Mouse (Mus musculus): Measurements from ENCODE around the gene Tap1. TPM values are rescaled to one million over a fixed set of nuclear protein-coding genes. Genes with fewer than 3 reads are reported as not detected.
A peak's percentile ranks its signal among the peaks of the same experiment; 100 is the strongest.

Tap1 gene
- total RNA-seq (2012; rRNA removed) (24.6 and 30.7 TPM in 2 replicates), polyA plus RNA-seq (2012; ENCODE audit: insufficient read depth in 1 of 2, insufficient read length in 2 of 2, low read depth in 1 of 2, low replicate concordance in 2 of 2, missing spikeins in 1 of 2) (10 to 100 TPM in 1 of 2 experiments, not detected in 1; 46.6 TPM)

GRCm38 (mm10) chr17:34187261-34187916 is at the start of gene Tap1, which contains the start of gene Psmb9:
Tap1 (plus strand) TSS chr17:34187553.
Psmb9 (minus strand) TSS chr17:34187764.
- TF ChIP-seq POLR2A (IDR thresholded peaks at IDR 0.05; ENCODE audit: control insufficient read depth in 1 of 2, insufficient read depth in 1 of 2, low read depth in 1 of 2, low read length in 2 of 2, poor library complexity in 1 of 2) (peak in 1 of 2 experiments; percentile 74; a peak in 2 of 4 replicates), CHD2 (IDR thresholded peaks at IDR 0.05; ENCODE audit: low read length) (peak; percentile 87), HCFC1 (IDR thresholded peaks at IDR 0.05; ENCODE audit: low read depth, low read length) (peak; percentile 63), MXI1 (IDR thresholded peaks at IDR 0.05; ENCODE audit: low read depth, low read length) (peak; percentile 52), TAL1 (IDR thresholded peaks at IDR 0.05; ENCODE audit: low read length) (no peak), MEF2A (IDR thresholded peaks at IDR 0.05; ENCODE audit: extremely low read depth, insufficient replicate concordance, low read depth, low read length, poor library complexity, severe bottlenecking) (no peak), MAZ (IDR thresholded peaks at IDR 0.05; ENCODE audit: low read depth, low read length) (peak; percentile 66; the same call in 1 of the 2 replicates), ETS1 (IDR thresholded peaks at IDR 0.05; ENCODE audit: low read depth, low read length) (peak; percentile 58), MAX (IDR thresholded peaks at IDR 0.05; ENCODE audit: low read length) (peak; percentile 63; the same call in 1 of the 2 replicates), TBP (IDR thresholded peaks at IDR 0.05; ENCODE audit: low read depth, low read length) (peak; percentile 26; the same call in 1 of the 2 replicates), NELFE (IDR thresholded peaks at IDR 0.05; ENCODE audit: low read depth, low read length) (peak; percentile 41), ZKSCAN1 (IDR thresholded peaks at IDR 0.05; ENCODE audit: low read depth, low read length) (no peak), NRF1 (IDR thresholded peaks at IDR 0.05; ENCODE audit: insufficient read depth, low read depth, low read length, poor library complexity, severe bottlenecking) (peak; percentile 73), ZC3H11A (IDR thresholded peaks at IDR 0.05; ENCODE audit: low read depth, low read length) (no peak), SIN3A (IDR thresholded peaks at IDR 0.05; ENCODE audit: low read length) (peak; percentile 64), E2F4 (IDR thresholded peaks at IDR 0.05; ENCODE audit: borderline replicate concordance, low read depth, low read length) (peak; percentile 76; the same call in 1 of the 2 replicates), TCF12 (IDR thresholded peaks at IDR 0.05; ENCODE audit: low read depth, low read length) (peak; percentile 4; the same call in 1 of the 2 replicates)
- Histone ChIP-seq H3K4me1 (ENCODE audit: control insufficient read depth in 1 of 2, insufficient read depth in 2 of 2, low read length in 2 of 2) (peaks cover 16 to 30% of the 10 kb centered on the region in 2 experiments), H3K79me2 (ENCODE audit: control insufficient read depth, insufficient read depth, low read length, poor library complexity) (peaks cover 10% of the 10 kb centered on the region), H3K4me3 (ENCODE audit: control insufficient read depth in 1 of 2, insufficient read depth in 1 of 2, low read depth in 2 of 2, low read length in 2 of 2) (peak within 1 kb of the TSS; percentile 79 to 83), H3K36me3 (ENCODE audit: control insufficient read depth in 1 of 2, insufficient read depth in 2 of 2, low read length in 2 of 2) (peaks cover 0 to 8% of the 10 kb centered on the region in 2 experiments; a peak in 3 of 4 replicates), H3K27me3 (ENCODE audit: control insufficient read depth in 1 of 2, insufficient read depth in 2 of 2, low read length in 2 of 2) (no peaks in the 10 kb centered on the region), H3K9me3 (replicated peaks; ENCODE audit: insufficient read depth, low read length) (no peaks in the 10 kb centered on the region), H3K9ac (ENCODE audit: control insufficient read depth, low read depth, low read length, poor library complexity, severe bottlenecking) (peak within 1 kb of the TSS; percentile 92), H3K27ac (ENCODE audit: control insufficient read depth, low read depth, low read length) (peak within 1 kb of the TSS; percentile 87)
- DNase-seq (ENCODE audit: low read depth, low spot score): peak; percentile 98

GRCm38 (mm10) chr17:34137601-34138000 is 49.8 kb upstream of the Tap1 start:
- no peak for TF ChIP-seq MEF2A (IDR thresholded peaks at IDR 0.05; ENCODE audit: extremely low read depth, insufficient replicate concordance, low read depth, low read length, poor library complexity, severe bottlenecking)
- no peak for DNase-seq (ENCODE audit: low read depth, low spot score)
- no peaks in the 10 kb centered on the region for H3K9me3 ChIP-seq (replicated peaks; ENCODE audit: insufficient read depth, low read length)
- H3K4me1 ChIP-seq (ENCODE audit: control insufficient read depth in 1 of 2, insufficient read depth in 2 of 2, low read length in 2 of 2): peaks cover 18 to 33% of the 10 kb centered on the region in 2 experiments
- no peaks in the 10 kb centered on the region for H3K27me3 ChIP-seq (ENCODE audit: control insufficient read depth in 1 of 2, insufficient read depth in 2 of 2, low read length in 2 of 2)
- no peaks in the 10 kb centered on the region for H3K79me2 ChIP-seq (ENCODE audit: control insufficient read depth, insufficient read depth, low read length, poor library complexity)
- no peak overlapping the region for H3K9ac ChIP-seq (ENCODE audit: control insufficient read depth, low read depth, low read length, poor library complexity, severe bottlenecking)
- H3K36me3 ChIP-seq (ENCODE audit: control insufficient read depth in 1 of 2, insufficient read depth in 2 of 2, low read length in 2 of 2): peaks cover 0 to 21% of the 10 kb centered on the region in 2 experiments; a peak in 2 of 4 replicates
- H3K4me3 ChIP-seq (ENCODE audit: control insufficient read depth in 1 of 2, insufficient read depth in 1 of 2, low read depth in 2 of 2, low read length in 2 of 2): no peak overlapping the region
- no peak overlapping the region for H3K27ac ChIP-seq (ENCODE audit: control insufficient read depth, low read depth, low read length)
